Mouse (Mus musculus) gastrocnemius, postnatal 14 days (tissue): ENCODE measurements around the gene Neurl4. TPM values are rescaled to one million over a fixed set of nuclear protein-coding genes. Genes with fewer than 3 reads are reported as not detected.
"Not testable (repeated sequence)": the region's sequence is repeated elsewhere in the genome, so short reads cannot be mapped to it uniquely, and the experiment has no call there.

ENCODE experiments used
- DNase-seq: peaks from one replicate; pipeline ENCODE4 v3.0.0; 2021; ENCODE audit warnings: mixed read lengths
- intact Hi-C: fragments of 180-260 bp; cut with DNase I; formaldehyde crosslinking; loops from one replicate; pipeline ENCODE4 v1.15.1; 2025; ENCODE audit warnings: low total_unique reads
- microRNA-seq, 2 experiments: library from miRNA; unstranded; fragments of <30 nt; microRNA quantifications; one replicate each; pipeline ENCODE4 v1.2.0; 2021
- total RNA-seq, 2 experiments: library from RNA; stranded (reverse); gene quantifications; 2 replicates each; pipeline ENCODE4 v1.2.3; 2021

Neurl4 gene
- total RNA-seq, 2 experiments from 2014 or later: 27.2 to 29.1 TPM

GRCm38 (mm10) chr11:69945216-69945615 lies 44.3 kb downstream of the Neurl4 start:
- no peak for DNase-seq
- intact Hi-C loops: no loop called here

- intact Hi-C loops: no loop called here
- DNase-seq: no peak
Observed at GRCm38 (mm10) chr11:69945997-69946891, 45.4 kb downstream of the Neurl4 start.

GRCm38 (mm10) chr11:69947337-69948065 lies 46.6 kb downstream of the Neurl4 start:
- DNase-seq: peak; percentile 80
- intact Hi-C loops: no loop called here

- peak; percentile 96 for DNase-seq
- intact Hi-C loops: no loop called here
Observed at GRCm38 (mm10) chr11:69948066-69948762, 47.3 kb downstream of the Neurl4 start, which contains the start of gene Slc2a4. Gene Slc2a4, minus strand, starts transcription at chr11:69948188.

- intact Hi-C loops: no loop called here
- peak; percentile 86 for DNase-seq
Observed at GRCm38 (mm10) chr11:69948763-69949150, 47.9 kb downstream of the Neurl4 start.

- intact Hi-C loops: no loop called here
Observed at GRCm38 (mm10) chr11:69950807-69951459, 50.1 kb downstream of the Neurl4 start.

GRCm38 (mm10) chr11:69952274-69952673 lies 51.4 kb downstream of the Neurl4 start:
- DNase-seq: no peak
- intact Hi-C loops: no loop called here

More at GRCm38 (mm10) chr11:69950807-69951459, 50.1 kb downstream of the Neurl4 start:
- no peak for DNase-seq

GRCm38 (mm10) chr11:69953267-69953915 lies 52.5 kb downstream of the Neurl4 start:
- DNase-seq: no peak
- intact Hi-C loops: no loop called here

- intact Hi-C loops, DNase-seq: not testable (repeated sequence)
Observed at GRCm38 (mm10) chr11:69955618-69956017, 54.7 kb downstream of the Neurl4 start.

- no peak for DNase-seq
- intact Hi-C loops: no loop called here
Observed at GRCm38 (mm10) chr11:69956218-69956617, 55.3 kb downstream of the Neurl4 start.

GRCm38 (mm10) chr11:69960616-69961015 lies 59.7 kb downstream of the Neurl4 start:
- DNase-seq: no peak
- intact Hi-C loops: no loop called here

GRCm38 (mm10) chr11:69961841-69962240 lies 61.0 kb downstream of the Neurl4 start:
- no peak for DNase-seq
- intact Hi-C loops: no loop called here

Small RNA genes lying within 50 kb of the gene (microRNA-seq; reads per million reads assigned to microRNA genes)
- gene Mir6924: 0 reads per million in 2 experiments

Other genes with a start within 250 kb of the Neurl4 start
- not detected for gene Sox15, start 245.8 kb upstream of the Neurl4 start, total RNA-seq
- 10 to 100 TPM; 11.8 to 12.1 TPM for gene Mpdu1, start 238.4 kb upstream of the Neurl4 start, total RNA-seq
- 1 to 10 TPM; 4.0 to 4.6 TPM for gene Cd68, start 234.9 kb upstream of the Neurl4 start, total RNA-seq
- gene Eif4a1, start 228.6 kb upstream of the Neurl4 start, total RNA-seq: 100 to 1,000 TPM; 141 to 170 TPM
- 10 to 100 TPM; 22.4 to 23.2 TPM for gene Senp3, start 219.0 kb upstream of the Neurl4 start, total RNA-seq
- 1 to 10 TPM; 1.3 to 1.8 TPM for gene Tnfsf13, start 215.3 kb upstream of the Neurl4 start, total RNA-seq
- gene Tnfsf12, start 205.2 kb upstream of the Neurl4 start, total RNA-seq: 10 to 100 TPM; 14.0 to 14.8 TPM
- gene Tnfsfm13, start 205.0 kb upstream of the Neurl4 start, total RNA-seq: 1 to 10 TPM; 2.2 to 3.0 TPM
- gene Polr2a, start 142.4 kb upstream of the Neurl4 start, total RNA-seq: 10 to 100 TPM; 36.4 to 39.1 TPM
- gene Slc35g3, start 139.1 kb upstream of the Neurl4 start, total RNA-seq: not detected
- gene Zbtb4, start 135.2 kb upstream of the Neurl4 start, total RNA-seq: 10 to 100 TPM; 18.2 to 21.3 TPM
- gene Chrnb1, start 105.1 kb upstream of the Neurl4 start, total RNA-seq: 10 to 100 TPM; 75.5 to 80.7 TPM
- gene Fgf11, start 99.2 kb upstream of the Neurl4 start, total RNA-seq: 1 to 10 TPM; 6.6 to 8.0 TPM
- under 1 TPM; 0.16 to 0.27 TPM for gene Tmem102, start 95.4 kb upstream of the Neurl4 start, total RNA-seq
- not detected for gene Gm39566, start 85.8 kb upstream of the Neurl4 start, total RNA-seq
- not detected for gene Spem2, start 82.6 kb upstream of the Neurl4 start, total RNA-seq
- not detected for gene Spem1, start 78.9 kb upstream of the Neurl4 start, total RNA-seq
- gene Nlgn2, start 63.3 kb upstream of the Neurl4 start, total RNA-seq: 1 to 10 TPM; 6.8 to 7.4 TPM
- gene Tmem256, start 62.6 kb upstream of the Neurl4 start, total RNA-seq: 100 to 1,000 TPM; 104 to 108 TPM
- gene Plscr3, start 54.7 kb upstream of the Neurl4 start, total RNA-seq: 10 to 100 TPM; 16.5 to 22.4 TPM
- gene Tnk1, start 42.3 kb upstream of the Neurl4 start, total RNA-seq: under 1 TPM in 1 of 2 experiments, not detected in 1; 0.10 TPM
- not detected for gene Tmem95, start 23.1 kb upstream of the Neurl4 start, total RNA-seq
- gene Kctd11, start 19.7 kb upstream of the Neurl4 start, total RNA-seq: 1 to 10 TPM; 2.0 TPM
- gene Acap1, start 5.5 kb upstream of the Neurl4 start, total RNA-seq: under 1 TPM; 0.33 to 0.55 TPM
- gene 2810408A11Rik, start 85 bp upstream of the Neurl4 start, total RNA-seq: under 1 TPM; 0.62 to 0.84 TPM
- gene Gps2, start 12.8 kb downstream of the Neurl4 start, total RNA-seq: 10 to 100 TPM; 21.8 to 24.2 TPM
- gene Eif5a, start 20.9 kb downstream of the Neurl4 start, total RNA-seq: 100 to 1,000 TPM; 567 to 637 TPM
- gene Ybx2, start 34.7 kb downstream of the Neurl4 start, total RNA-seq: 1 to 10 TPM; 2.1 to 4.3 TPM
- gene Slc2a4, start 47.1 kb downstream of the Neurl4 start, total RNA-seq: 100 to 1,000 TPM; 158 to 236 TPM
- under 1 TPM in 1 of 2 experiments, not detected in 1; 0.72 TPM for gene Cldn7, start 63.7 kb downstream of the Neurl4 start, total RNA-seq
- gene Ctdnep1, start 80.1 kb downstream of the Neurl4 start, total RNA-seq: 100 to 1,000 TPM; 185 to 209 TPM
- gene Elp5, start 81.4 kb downstream of the Neurl4 start, total RNA-seq: 10 to 100 TPM; 43.0 to 52.9 TPM
- gene Gabarap, start 90.1 kb downstream of the Neurl4 start, total RNA-seq: 100 to 1,000 TPM; 170 to 180 TPM
- gene Phf23, start 94.7 kb downstream of the Neurl4 start, total RNA-seq: 10 to 100 TPM; 20.4 to 20.7 TPM
- 1 to 10 TPM; 5.1 to 7.8 TPM for gene Dvl2, start 99.5 kb downstream of the Neurl4 start, total RNA-seq
- 100 to 1,000 TPM; 266 to 408 TPM for gene Acadvl, start 114.3 kb downstream of the Neurl4 start, total RNA-seq
- 1 to 10 TPM; 8.7 to 9.2 TPM for gene Dlg4, start 115.9 kb downstream of the Neurl4 start, total RNA-seq
- gene Asgr1, start 153.0 kb downstream of the Neurl4 start, total RNA-seq: not detected
- not detected for gene Asgr2, start 191.6 kb downstream of the Neurl4 start, total RNA-seq
- gene Mgl2, start 229.3 kb downstream of the Neurl4 start, total RNA-seq: 1 to 10 TPM; 1.9 to 3.1 TPM